Mouse (Mus musculus) MEL (cell line): ENCODE measurements at regions not wholly inside any gene's neighbourhood (a gene's known extent, or its start where the extent isn't known, plus 50 kb on each side); places are given as distances from the start of the nearest gene placed in this dataset.

ENCODE experiments used
- DNase-seq: peaks from one replicate; pipeline ENCODE4 v3.0.0; 2011; ENCODE audit warnings: low read depth, low spot score
- H3K27ac ChIP-seq: 2 replicates; pipeline ENCODE4 v1.5.1; 2012; ENCODE audit warnings: low read depth, mild to moderate bottlenecking, control low read depth, low read length, moderate library complexity; ENCODE audit not compliant: control insufficient read depth
- H3K27me3 ChIP-seq, 2 experiments: fragments of 150-350 bp in 1 of 2; sonication (generic) in 1 of 2; 2 replicates each; pipeline ENCODE4 v1.6.1; 2012; ENCODE audit warnings: low read length in 2 of 2, mild to moderate bottlenecking in 2 of 2, improper control_type of control experiment in 1 of 2, moderate library complexity in 1 of 2; ENCODE audit not compliant: insufficient read depth in 2 of 2, control insufficient read depth in 1 of 2
- H3K36me3 ChIP-seq, 2 experiments: 2 replicates each; pipeline ENCODE4 v1.6.1; 2012 to 2014; ENCODE audit warnings: low read length in 2 of 2, improper control_type of control experiment in 1 of 2, inconsistent platforms in 1 of 2, mild to moderate bottlenecking in 1 of 2; ENCODE audit not compliant: insufficient read depth in 2 of 2, control insufficient read depth in 1 of 2
- H3K4me1 ChIP-seq, 2 experiments: fragments of 150-350 bp in 1 of 2; sonication (generic) in 1 of 2; 2 replicates each; pipeline ENCODE4 v1.6.1; 2012; ENCODE audit warnings: low read length in 2 of 2, improper control_type of control experiment in 1 of 2, mild to moderate bottlenecking in 1 of 2; ENCODE audit not compliant: insufficient read depth in 2 of 2, control insufficient read depth in 1 of 2
- H3K4me3 ChIP-seq, 2 experiments: fragments of 150-350 bp in 1 of 2; sonication (generic) in 1 of 2; 2 replicates each; pipeline ENCODE4 v1.5.1; 2012; ENCODE audit warnings: low read depth in 2 of 2, low read length in 2 of 2, mild to moderate bottlenecking in 2 of 2, moderate library complexity in 2 of 2, control low read depth in 1 of 2, improper control_type of control experiment in 1 of 2; ENCODE audit not compliant: control insufficient read depth in 1 of 2, insufficient read depth in 1 of 2
- H3K79me2 ChIP-seq: 2 replicates; pipeline ENCODE4 v1.6.1; 2012; ENCODE audit warnings: mild to moderate bottlenecking, low read length, moderate library complexity; ENCODE audit not compliant: control insufficient read depth, poor library complexity, insufficient read depth
- H3K9ac ChIP-seq: 2 replicates; pipeline ENCODE4 v1.6.1; 2012; ENCODE audit warnings: low read depth, mild to moderate bottlenecking, control low read depth, low read length, moderate library complexity; ENCODE audit not compliant: control insufficient read depth, poor library complexity, severe bottlenecking
- H3K9me3 ChIP-seq: fragments of 150-350 bp; sonication (generic); replicated peaks from 2 replicates; pipeline ENCODE4 v1.6.1; 2012; ENCODE audit warnings: mild to moderate bottlenecking, low read length, improper control_type of control experiment, moderate library complexity; ENCODE audit not compliant: insufficient read depth
- BHLHE40 ChIP-seq: IDR thresholded peaks from 2 replicates; pipeline ENCODE4 v1.6.1; 2012; ENCODE audit warnings: low read depth, mild to moderate bottlenecking, inconsistent platforms, low read length, improper control_type of control experiment, borderline replicate concordance
- CHD2 ChIP-seq: IDR thresholded peaks from 2 replicates; pipeline ENCODE4 v1.6.1; 2011; ENCODE audit warnings: low read length, improper control_type of control experiment
- ELF1 ChIP-seq: IDR thresholded peaks from 2 replicates; pipeline ENCODE4 v1.6.1; 2014; ENCODE audit warnings: low read depth, mild to moderate bottlenecking, inconsistent platforms, low read length, improper control_type of control experiment, moderate library complexity
- GABPA ChIP-seq: IDR thresholded peaks from 2 replicates; pipeline ENCODE4 v1.6.1; 2012; ENCODE audit warnings: low read depth, mild to moderate bottlenecking, inconsistent platforms, low read length, improper control_type of control experiment, moderate library complexity
- GATA1 ChIP-seq: IDR thresholded peaks from 2 replicates; pipeline ENCODE4 v1.6.1; 2011; ENCODE audit warnings: low read depth, low read length, improper control_type of control experiment
- HCFC1 ChIP-seq: IDR thresholded peaks from 2 replicates; pipeline ENCODE4 v1.6.1; 2012; ENCODE audit warnings: low read depth, mild to moderate bottlenecking, inconsistent platforms, low read length, improper control_type of control experiment, moderate library complexity
- JUND ChIP-seq: IDR thresholded peaks from 2 replicates; pipeline ENCODE4 v1.6.1; 2011; ENCODE audit warnings: low read depth, mild to moderate bottlenecking, improper control_type of control experiment, low read length
- KAT2A ChIP-seq: conservative IDR thresholded peaks from 2 replicates; pipeline ENCODE4 v1.6.1; 2012; ENCODE audit warnings: low read depth, low read length, improper control_type of control experiment, inconsistent platforms
- MAZ ChIP-seq: IDR thresholded peaks from 2 replicates; pipeline ENCODE4 v1.6.1; 2012; ENCODE audit warnings: low read depth, mild to moderate bottlenecking, inconsistent platforms, low read length, improper control_type of control experiment
- MEF2A ChIP-seq: IDR thresholded peaks from 2 replicates; pipeline ENCODE4 v1.6.1; 2014; ENCODE audit warnings: low read depth, mild to moderate bottlenecking, inconsistent platforms, low read length, improper control_type of control experiment; ENCODE audit not compliant: poor library complexity, insufficient replicate concordance, severe bottlenecking; ENCODE audit errors: extremely low read depth
- MXI1 ChIP-seq: IDR thresholded peaks from 2 replicates; pipeline ENCODE4 v1.6.1; 2011; ENCODE audit warnings: mild to moderate bottlenecking, low read depth, low read length, improper control_type of control experiment
- MYB ChIP-seq: IDR thresholded peaks from 2 replicates; pipeline ENCODE4 v1.6.1; 2011; ENCODE audit warnings: mild to moderate bottlenecking, low read depth, low read length, improper control_type of control experiment
- NELFE ChIP-seq: IDR thresholded peaks from 2 replicates; pipeline ENCODE4 v1.6.1; 2011; ENCODE audit warnings: low read depth, low read length, improper control_type of control experiment
- NRF1 ChIP-seq: IDR thresholded peaks from 2 replicates; pipeline ENCODE4 v1.6.1; 2014; ENCODE audit warnings: low read depth, mild to moderate bottlenecking, inconsistent platforms, low read length, improper control_type of control experiment, moderate library complexity; ENCODE audit not compliant: poor library complexity, insufficient read depth, severe bottlenecking
- POLR2A ChIP-seq, 2 experiments: IDR thresholded peaks; 2 replicates each; pipeline ENCODE4 v1.6.1; 2011 to 2012; ENCODE audit warnings: low read length in 2 of 2, mild to moderate bottlenecking in 2 of 2, control low read depth in 1 of 2, improper control_type of control experiment in 1 of 2, low read depth in 1 of 2, moderate library complexity in 1 of 2; ENCODE audit not compliant: control insufficient read depth in 1 of 2, insufficient read depth in 1 of 2, poor library complexity in 1 of 2
- POLR2AphosphoS5 ChIP-seq: IDR thresholded peaks from 2 replicates; pipeline ENCODE4 v1.6.1; 2012; ENCODE audit warnings: low read depth, borderline replicate concordance, mild to moderate bottlenecking, inconsistent platforms, low read length, moderate library complexity, mixed read lengths
- RAD21 ChIP-seq: IDR thresholded peaks from 2 replicates; pipeline ENCODE4 v1.6.1; 2011; ENCODE audit warnings: mild to moderate bottlenecking, low read depth, low read length, improper control_type of control experiment
- RCOR1 ChIP-seq: IDR thresholded peaks from 2 replicates; pipeline ENCODE4 v1.6.1; 2012; ENCODE audit warnings: low read depth, mild to moderate bottlenecking, inconsistent platforms, low read length, improper control_type of control experiment
- TBP ChIP-seq: IDR thresholded peaks from 2 replicates; pipeline ENCODE4 v1.8.0; 2011; ENCODE audit warnings: low read depth, low read length, improper control_type of control experiment
- TCF12 ChIP-seq: IDR thresholded peaks from 2 replicates; pipeline ENCODE4 v1.6.1; 2014; ENCODE audit warnings: low read depth, mild to moderate bottlenecking, inconsistent platforms, low read length, improper control_type of control experiment, moderate library complexity
- UBTF ChIP-seq: IDR thresholded peaks from 2 replicates; pipeline ENCODE4 v1.6.1; 2012; ENCODE audit warnings: low read depth, mild to moderate bottlenecking, inconsistent platforms, low read length, improper control_type of control experiment, moderate library complexity, borderline replicate concordance; ENCODE audit not compliant: insufficient read depth
- USF1 ChIP-seq: IDR thresholded peaks from 2 replicates; pipeline ENCODE4 v1.6.1; 2014; ENCODE audit warnings: low read depth, mild to moderate bottlenecking, inconsistent platforms, low read length, improper control_type of control experiment, moderate library complexity
- ZKSCAN1 ChIP-seq: IDR thresholded peaks from 2 replicates; pipeline ENCODE4 v1.6.1; 2012; ENCODE audit warnings: low read depth, mild to moderate bottlenecking, inconsistent platforms, low read length, improper control_type of control experiment, moderate library complexity
- ZMIZ1 ChIP-seq: IDR thresholded peaks from 2 replicates; pipeline ENCODE4 v1.6.1; 2012; ENCODE audit warnings: low read depth, mild to moderate bottlenecking, inconsistent platforms, low read length, improper control_type of control experiment, moderate library complexity
- ZNF384 ChIP-seq: IDR thresholded peaks from 2 replicates; pipeline ENCODE4 v1.6.1; 2012; ENCODE audit warnings: low read depth, mild to moderate bottlenecking, inconsistent platforms, low read length, improper control_type of control experiment

DNA sequence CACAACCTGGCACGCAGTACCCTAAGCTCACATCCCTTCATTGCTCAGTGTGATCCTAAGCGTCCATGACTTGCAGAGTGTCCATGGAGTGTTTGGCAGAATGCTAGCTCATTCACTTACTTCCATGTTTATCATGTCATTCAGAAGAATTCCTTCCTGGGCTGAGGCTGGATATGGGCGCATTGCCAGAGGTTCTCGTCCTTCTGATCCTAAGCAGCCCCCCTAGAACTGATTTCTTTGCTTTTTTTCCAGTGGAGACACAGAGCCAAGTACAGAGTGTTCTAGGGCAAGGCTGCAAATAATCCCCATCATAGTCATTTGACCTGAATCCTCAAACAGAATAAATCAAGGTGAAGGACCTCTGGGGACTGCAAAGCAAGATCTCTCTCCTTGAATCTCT lies 226.0 kb downstream of the Pdzph1 start:
- no peaks in the 10 kb centered on the region for H3K27me3 ChIP-seq
- H3K4me3 ChIP-seq: no peak overlapping the region
- H3K4me1 ChIP-seq: no peaks in the 10 kb centered on the region
- no peaks in the 10 kb centered on the region for H3K36me3 ChIP-seq
- no peak for TF ChIP-seq JUND
- TF ChIP-seq ZNF384: no peak
- no peak for TF ChIP-seq USF1
- TF ChIP-seq RAD21: no peak
- TF ChIP-seq KAT2A: no peak
- no peak for DNase-seq
- H3K79me2 ChIP-seq: no peaks in the 10 kb centered on the region
- no peaks in the 10 kb centered on the region for H3K9me3 ChIP-seq
- no peak overlapping the region for H3K9ac ChIP-seq
- no peak overlapping the region for H3K27ac ChIP-seq

DNA sequence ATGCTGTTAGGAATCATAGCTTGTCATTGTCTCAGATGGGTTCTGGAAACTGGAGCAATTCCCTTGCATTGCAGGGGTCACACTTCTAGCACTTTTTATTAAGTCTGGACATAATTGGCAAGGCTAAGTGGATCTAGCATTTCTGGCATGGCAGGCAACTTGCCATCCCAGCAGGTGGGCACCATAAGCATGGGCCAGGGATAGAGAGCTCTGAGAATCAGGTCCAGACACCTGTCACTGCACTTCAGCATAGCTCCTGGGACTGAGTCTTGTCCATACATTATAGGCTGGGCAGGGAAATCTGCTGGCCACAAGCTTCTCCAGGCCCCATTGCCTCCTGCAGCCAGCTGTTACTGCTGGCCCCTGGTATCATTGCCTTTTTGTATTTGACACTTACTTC lies 242.2 kb downstream of the Pdzph1 start:
- DNase-seq: no peak
- no peaks in the 10 kb centered on the region for H3K27me3 ChIP-seq
- no peaks in the 10 kb centered on the region for H3K9me3 ChIP-seq
- no peaks in the 10 kb centered on the region for H3K4me1 ChIP-seq
- H3K4me3 ChIP-seq: no peak overlapping the region
- H3K9ac ChIP-seq: no peak overlapping the region
- no peak overlapping the region for H3K27ac ChIP-seq
- H3K36me3 ChIP-seq: no peaks in the 10 kb centered on the region
- TF ChIP-seq UBTF (no peak), JUND (no peak), RAD21 (no peak), MYB (no peak), GATA1 (no peak), HCFC1 (no peak), ZKSCAN1 (no peak), POLR2A (IDR thresholded peaks at IDR 0.05; ENCODE audit: control insufficient read depth in 1 of 2, insufficient read depth in 1 of 2, low read depth in 1 of 2, low read length in 2 of 2, poor library complexity in 1 of 2) (no peak), ZMIZ1 (no peak), MXI1 (no peak)
- no peaks in the 10 kb centered on the region for H3K79me2 ChIP-seq

DNA sequence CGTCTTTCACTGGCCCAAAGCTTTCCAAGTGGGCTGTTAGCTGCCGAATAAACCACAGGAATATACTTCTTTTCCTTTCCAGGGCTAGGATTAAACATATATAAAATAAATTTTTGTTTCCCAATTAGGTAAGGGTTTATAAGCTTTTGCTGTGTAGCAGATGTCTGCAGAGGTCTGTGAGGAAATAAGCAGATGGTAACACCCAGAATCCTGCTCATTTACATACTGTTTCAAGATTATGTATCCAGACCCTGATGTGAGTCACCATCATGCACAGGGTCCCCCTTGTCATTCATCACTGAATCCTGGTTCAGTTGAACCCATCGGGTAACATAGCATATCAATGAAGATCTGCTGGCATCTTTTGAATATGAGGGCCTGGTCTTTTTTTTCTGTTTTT lies 242.9 kb downstream of the Pdzph1 start:
- H3K79me2 ChIP-seq: no peaks in the 10 kb centered on the region
- no peaks in the 10 kb centered on the region for H3K36me3 ChIP-seq
- no peak for TF ChIP-seq ZNF384
- no peak for TF ChIP-seq UBTF
- no peak for TF ChIP-seq USF1
- no peak for TF ChIP-seq ELF1
- no peak for TF ChIP-seq GABPA
- no peak for TF ChIP-seq POLR2AphosphoS5
- TF ChIP-seq GATA1: no peak
- no peak for TF ChIP-seq KAT2A
- no peak for TF ChIP-seq BHLHE40
- no peak for TF ChIP-seq NELFE
- TF ChIP-seq CHD2: no peak
- TF ChIP-seq RCOR1: no peak
- no peak for TF ChIP-seq MAZ
- TF ChIP-seq JUND: no peak
- TF ChIP-seq MYB: no peak
- TF ChIP-seq TBP: no peak
- no peak for TF ChIP-seq TCF12
- TF ChIP-seq NRF1: no peak
- no peak for TF ChIP-seq MEF2A
- TF ChIP-seq, all 39 proteins: peak for 0
- H3K4me3 ChIP-seq: no peak overlapping the region
- no peaks in the 10 kb centered on the region for H3K4me1 ChIP-seq
- no peak for DNase-seq
- H3K9me3 ChIP-seq: no peaks in the 10 kb centered on the region
- no peaks in the 10 kb centered on the region for H3K27me3 ChIP-seq
- no peak overlapping the region for H3K9ac ChIP-seq
- H3K27ac ChIP-seq: no peak overlapping the region
